Mouse (Mus musculus): ENCODE results near the gene Shh. TPM values are rescaled to one million over a fixed set of nuclear protein-coding genes. Genes with fewer than 3 reads are reported as not detected.

The Shh gene
- polyA plus RNA-seq (2015; fragmentation: Nextera tagmentation; extraction: Ambion mirVana) = 1.5 and 2.0 TPM in 2 replicates

DNA sequence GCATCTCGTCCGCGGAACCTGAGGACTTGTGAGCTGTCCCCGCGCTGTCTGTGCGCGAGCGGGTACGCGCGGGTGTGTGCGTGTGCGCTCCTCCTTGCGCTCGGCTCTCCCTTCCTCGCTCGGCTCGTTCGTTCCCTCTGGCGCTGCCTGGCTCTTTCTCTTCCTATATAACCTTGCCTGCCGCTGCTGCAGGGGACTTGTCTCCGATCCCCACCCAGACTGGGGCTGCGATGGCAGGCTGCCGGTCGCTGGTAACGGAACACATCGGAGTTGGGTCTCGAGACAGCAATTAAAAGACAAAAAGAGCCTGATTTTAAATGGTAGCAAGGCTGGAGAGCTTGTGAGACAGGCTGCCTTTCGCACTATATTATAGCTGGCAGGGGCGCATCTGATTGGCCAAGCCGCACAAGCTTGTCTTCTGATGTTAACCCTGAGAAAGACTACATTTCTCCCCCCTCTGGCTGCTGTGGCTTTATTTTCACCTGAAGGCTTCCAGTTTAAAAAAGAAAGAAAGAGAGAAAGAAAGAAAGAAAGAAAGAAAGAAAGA lies at the start of gene Shh:
Shh (minus strand) TSS at position 497 of the 547 bp plus-strand sequence.
- peak; percentile 62 for ATAC-seq (ENCODE audit: low FRiP score, low read depth)
- Histone ChIP-seq H3K27ac (replicated peaks) (peak within 1 kb of the TSS; percentile 83), H3K36me3 (no peaks in the 10 kb centered on the region), H3K4me1 (replicated peaks) (peaks cover 43% of the 10 kb centered on the region), H3K27me3 (peaks cover 71% of the 10 kb centered on the region), H3K4me3 (peak within 1 kb of the TSS; percentile 54), H3K4me2 (peak within 1 kb of the TSS; percentile 99), H3K9me3 (no peaks in the 10 kb centered on the region), H3K9ac (peak within 1 kb of the TSS; percentile 50)
- under 1% methylated on average over 31 of the region's 31 CpGs for whole genome bisulfite sequencing

DNA sequence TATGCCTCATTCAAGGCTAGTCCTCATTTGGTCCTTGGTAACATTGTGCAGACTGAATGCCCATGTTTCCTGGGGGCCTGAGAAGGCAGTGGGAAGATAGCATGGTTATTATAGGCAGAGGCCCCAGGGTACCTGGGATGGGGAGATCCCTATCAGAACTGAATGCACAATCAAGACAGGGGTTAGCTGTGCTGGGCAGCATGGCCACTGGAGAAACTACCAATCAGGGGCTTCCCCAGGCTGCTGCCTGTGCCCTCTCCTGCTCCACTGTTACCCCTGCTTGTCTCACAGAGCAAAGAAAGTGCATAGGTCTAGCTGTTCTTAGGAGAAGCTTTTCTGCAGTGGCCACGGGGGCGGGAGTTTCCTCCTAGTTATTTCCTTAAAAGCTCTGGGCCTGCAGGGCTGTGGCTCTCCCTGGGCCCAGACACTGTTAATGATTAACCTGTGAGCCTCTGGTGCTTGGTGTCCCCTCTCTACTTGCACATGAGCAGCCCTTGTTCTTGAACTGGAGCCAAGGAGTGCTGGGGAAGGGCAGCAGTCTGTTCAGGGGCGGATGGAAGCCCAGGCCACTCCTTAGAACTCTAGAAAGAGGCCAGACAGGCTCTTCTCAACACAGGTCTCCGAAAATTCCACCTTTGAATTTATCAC lies 33.9 kb upstream of the Shh start:
- no peak overlapping the region for H3K4me2 ChIP-seq
- ATAC-seq (ENCODE audit: low FRiP score, low read depth) = no peak
- H3K4me3 ChIP-seq = no peak overlapping the region
- no peaks in the 10 kb centered on the region for H3K27me3 ChIP-seq
- WGBS = 54% methylated on average over 4 of the region's 4 CpGs
- no peak overlapping the region for H3K9ac ChIP-seq
- H3K9me3 ChIP-seq = no peaks in the 10 kb centered on the region
- H3K4me1 ChIP-seq (replicated peaks) = no peaks in the 10 kb centered on the region
- no peaks in the 10 kb centered on the region for H3K36me3 ChIP-seq
- no peak overlapping the region for H3K27ac ChIP-seq (replicated peaks)

DNA sequence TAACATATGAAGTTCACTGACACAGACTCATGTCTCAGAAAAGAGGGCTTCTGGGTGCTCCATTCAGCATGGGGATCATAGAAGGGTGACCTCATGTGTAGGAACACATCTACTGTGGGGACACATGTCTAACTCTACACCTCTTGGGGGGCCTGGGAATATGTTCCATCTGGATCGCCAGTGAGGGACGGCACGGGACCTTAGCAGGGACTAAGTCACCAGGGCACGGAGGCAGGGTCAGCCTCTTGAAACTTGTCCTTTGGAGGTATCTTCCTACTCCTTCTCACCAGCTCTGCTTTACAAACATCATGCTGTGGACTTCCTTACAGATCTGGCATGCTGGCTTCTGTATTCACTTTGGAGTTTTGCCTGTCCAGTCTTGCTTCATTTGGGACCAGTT lies 31.8 kb upstream of the Shh start:
- 91% methylated on average over 4 of the region's 4 CpGs for WGBS

DNA sequence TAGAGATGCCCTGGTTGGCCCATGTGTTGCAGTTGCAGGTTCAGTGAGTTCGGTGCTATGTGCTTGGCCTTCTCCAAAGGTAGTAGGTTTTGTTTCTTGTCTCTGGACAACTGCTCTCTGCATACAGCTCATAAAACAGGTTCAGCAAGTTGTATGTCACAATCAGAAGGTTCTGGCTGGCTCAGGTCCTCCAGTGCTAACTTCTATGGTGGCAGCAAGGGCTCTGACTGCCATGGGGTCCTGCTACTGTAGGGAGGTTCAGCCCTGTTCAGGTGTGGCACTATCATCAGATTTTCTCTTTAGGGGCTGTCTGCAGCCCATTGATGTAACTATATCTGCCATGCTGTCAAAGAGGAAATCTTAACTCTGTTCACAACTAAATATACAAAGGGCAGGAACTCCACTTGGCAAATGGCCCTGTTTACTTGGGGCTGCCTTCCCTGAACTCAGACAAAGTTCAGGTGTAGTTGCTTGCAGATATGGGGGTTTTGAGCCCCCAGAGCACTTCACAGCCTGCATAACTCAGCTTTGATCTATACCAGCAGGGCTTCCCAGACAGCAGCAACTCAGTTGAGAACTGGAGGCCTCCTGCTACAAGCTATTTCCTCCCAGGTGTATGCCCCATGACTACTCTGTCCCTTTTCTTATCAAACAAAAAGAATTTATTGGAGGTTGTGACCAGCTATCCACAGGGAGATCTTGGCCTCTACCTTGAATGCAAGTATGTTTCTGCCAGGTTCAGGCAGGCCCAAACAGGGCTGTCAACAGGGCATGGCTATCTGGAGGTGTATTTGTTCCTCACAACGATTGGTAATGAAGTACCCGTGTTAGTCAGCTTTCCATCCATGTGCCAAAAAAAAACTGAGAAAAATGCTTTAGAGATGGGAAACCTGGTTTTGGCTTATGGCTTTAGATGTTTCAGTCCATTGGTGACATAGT lies 28.9 kb upstream of the Shh start:
- 93% methylated on average over 3 of the region's 3 CpGs for WGBS
- no peak for ATAC-seq (ENCODE audit: low FRiP score, low read depth)
- Histone ChIP-seq H3K4me1 (replicated peaks) (no peaks in the 10 kb centered on the region), H3K27me3 (no peaks in the 10 kb centered on the region), H3K4me2 (no peak overlapping the region), H3K9me3 (no peaks in the 10 kb centered on the region), H3K9ac (no peak overlapping the region), H3K27ac (replicated peaks) (no peak overlapping the region), H3K36me3 (no peaks in the 10 kb centered on the region), H3K4me3 (no peak overlapping the region)

More for the DNA sequence above, 31.8 kb upstream of the Shh start:
- H3K36me3 ChIP-seq = no peaks in the 10 kb centered on the region
- no peak for ATAC-seq (ENCODE audit: low FRiP score, low read depth)
- H3K9ac ChIP-seq = no peak overlapping the region
- no peaks in the 10 kb centered on the region for H3K27me3 ChIP-seq
- no peaks in the 10 kb centered on the region for H3K4me1 ChIP-seq (replicated peaks)
- no peak overlapping the region for H3K27ac ChIP-seq (replicated peaks)
- H3K4me3 ChIP-seq = no peak overlapping the region
- H3K4me2 ChIP-seq = no peak overlapping the region
- H3K9me3 ChIP-seq = no peaks in the 10 kb centered on the region

DNA sequence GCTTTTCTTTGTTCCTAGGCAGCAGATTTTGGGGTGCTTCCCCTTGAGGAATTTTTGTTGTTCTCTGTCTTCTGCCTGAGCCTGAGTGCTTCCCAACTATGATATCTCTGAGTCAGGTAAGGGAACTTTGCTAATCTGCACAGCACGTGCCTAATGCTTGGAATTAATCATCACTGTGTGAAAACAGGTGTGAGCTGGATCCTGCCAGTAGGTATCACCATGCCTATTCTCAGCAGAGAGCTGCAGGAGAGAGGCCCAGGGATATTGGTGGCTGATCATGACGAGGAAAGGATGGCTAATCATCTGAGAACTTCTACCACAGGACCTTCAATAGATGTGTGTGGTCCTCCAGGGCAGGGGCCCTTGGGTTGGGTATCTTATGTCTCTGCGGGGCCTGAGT lies 26.5 kb upstream of the Shh start:
- WGBS = 75% methylated on average over 3 of the region's 3 CpGs
- Histone ChIP-seq H3K4me2 (no peak overlapping the region), H3K27me3 (no peaks in the 10 kb centered on the region), H3K4me3 (no peak overlapping the region), H3K9ac (no peak overlapping the region), H3K9me3 (no peaks in the 10 kb centered on the region), H3K27ac (replicated peaks) (no peak overlapping the region), H3K4me1 (replicated peaks) (no peaks in the 10 kb centered on the region), H3K36me3 (no peaks in the 10 kb centered on the region)
- no peak for ATAC-seq (ENCODE audit: low FRiP score, low read depth)

DNA sequence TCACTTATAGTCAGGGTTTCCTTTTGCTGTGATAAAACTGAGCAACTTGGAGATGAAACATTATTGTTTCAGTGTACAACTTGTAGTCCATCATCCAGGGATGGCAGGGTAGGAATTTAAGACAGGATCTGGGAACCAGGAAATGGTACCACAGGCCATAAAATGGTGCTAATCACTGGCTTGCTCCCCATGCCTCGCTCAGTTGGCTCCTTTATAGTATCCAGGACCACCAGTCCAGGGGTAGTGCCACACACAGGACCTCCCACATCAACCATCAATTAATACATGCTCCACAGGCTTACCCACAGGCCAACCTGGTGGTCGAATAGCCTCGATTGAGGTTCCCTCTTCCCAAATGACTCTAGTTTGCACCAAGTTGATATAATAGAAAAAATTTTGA lies 15.9 kb upstream of the Shh start:
- Histone ChIP-seq H3K4me2 (no peak overlapping the region), H3K27me3 (no peaks in the 10 kb centered on the region), H3K36me3 (no peaks in the 10 kb centered on the region), H3K9me3 (no peaks in the 10 kb centered on the region), H3K27ac (replicated peaks) (no peak overlapping the region), H3K9ac (no peak overlapping the region), H3K4me3 (no peak overlapping the region), H3K4me1 (replicated peaks) (no peaks in the 10 kb centered on the region)
- ATAC-seq (ENCODE audit: low FRiP score, low read depth) = no peak
- WGBS = 86% methylated on average over 3 of the region's 3 CpGs

DNA sequence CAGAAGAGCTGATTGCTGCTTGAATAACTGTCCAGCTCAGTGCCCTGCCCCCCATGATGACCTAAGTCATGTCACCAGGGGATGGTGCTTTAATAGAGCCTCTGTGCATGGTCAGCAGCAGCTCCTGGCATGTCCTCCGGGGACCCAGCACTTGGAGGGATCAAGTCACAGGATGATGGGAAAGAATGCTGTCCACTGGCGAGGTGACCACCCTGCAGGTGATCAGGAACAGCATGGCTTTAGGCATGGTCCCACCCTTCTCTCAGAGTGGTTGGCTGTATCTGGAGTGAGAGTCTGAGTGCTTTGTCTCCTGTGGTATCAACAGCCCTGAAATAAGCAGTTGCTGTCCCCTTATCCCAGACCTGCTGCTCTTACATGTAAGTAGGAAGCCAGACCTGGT lies 14.7 kb upstream of the Shh start:
- Histone ChIP-seq H3K4me1 (replicated peaks) (no peaks in the 10 kb centered on the region), H3K4me2 (no peak overlapping the region), H3K4me3 (no peak overlapping the region), H3K27me3 (no peaks in the 10 kb centered on the region), H3K9ac (no peak overlapping the region), H3K27ac (replicated peaks) (no peak overlapping the region), H3K9me3 (no peaks in the 10 kb centered on the region), H3K36me3 (no peaks in the 10 kb centered on the region)
- WGBS = 75% methylated on average over 2 of the region's 2 CpGs
- ATAC-seq (ENCODE audit: low FRiP score, low read depth) = no peak

DNA sequence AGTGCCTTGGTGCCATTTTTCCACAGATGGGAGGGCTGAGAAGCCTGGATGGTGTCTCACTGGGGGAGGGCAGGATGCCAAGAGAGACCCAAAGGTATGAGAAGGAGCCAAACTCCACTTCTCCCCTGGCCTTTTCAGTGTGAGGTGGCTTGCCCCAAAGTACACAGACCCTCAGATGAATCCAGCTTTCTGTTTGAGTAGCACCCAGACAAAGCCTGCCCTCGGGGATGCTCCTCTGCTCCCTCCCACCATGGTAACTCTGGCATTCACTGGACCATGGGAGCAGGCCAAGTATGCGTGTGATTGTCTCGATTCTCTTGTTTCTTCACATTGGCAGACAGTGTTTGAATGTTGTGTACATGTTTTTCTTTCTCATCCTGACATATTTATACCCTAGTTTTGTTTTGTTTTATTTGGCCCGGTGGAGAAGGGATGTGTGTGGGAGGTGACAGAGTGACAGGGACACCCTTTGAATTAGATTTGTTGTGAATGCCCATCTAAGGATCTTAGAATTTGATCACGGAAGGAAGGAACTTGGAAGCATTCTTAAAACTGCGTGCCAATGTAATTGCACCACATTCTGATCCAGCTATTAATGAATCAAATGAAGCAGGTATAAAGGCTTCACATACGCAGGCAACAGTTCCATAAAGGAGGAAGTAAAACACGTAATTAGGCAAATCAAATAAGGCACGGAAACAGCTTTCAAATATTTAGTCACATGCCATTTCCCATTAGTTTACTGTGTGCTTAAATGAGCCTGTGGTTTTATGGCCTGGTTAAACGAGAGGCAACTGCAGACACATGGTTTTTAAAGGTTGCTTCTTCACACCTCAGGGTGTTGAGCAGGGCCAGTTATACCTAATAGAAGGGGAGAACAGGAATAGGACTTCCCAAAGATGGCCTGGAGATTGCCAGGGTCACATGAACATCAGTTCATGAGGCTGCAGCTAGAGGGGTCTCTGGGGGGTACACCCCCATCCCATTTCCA lies 9.6 kb upstream of the Shh start:
- H3K4me1 ChIP-seq (replicated peaks) = no peaks in the 10 kb centered on the region
- H3K27ac ChIP-seq (replicated peaks) = no peak overlapping the region
- H3K4me3 ChIP-seq = no peak overlapping the region
- H3K27me3 ChIP-seq = 0 out of 2 replicates have a peak, but pooled peaks cover 2% of the 10 kb centered on the region
- 53% methylated on average over 10 of the region's 10 CpGs for WGBS
- peak; percentile 77; the same call in 1 of the 2 replicates for ATAC-seq (ENCODE audit: low FRiP score, low read depth)
- H3K4me2 ChIP-seq = no peak overlapping the region
- H3K36me3 ChIP-seq = no peaks in the 10 kb centered on the region
- H3K9ac ChIP-seq = no peak overlapping the region
- no peaks in the 10 kb centered on the region for H3K9me3 ChIP-seq

DNA sequence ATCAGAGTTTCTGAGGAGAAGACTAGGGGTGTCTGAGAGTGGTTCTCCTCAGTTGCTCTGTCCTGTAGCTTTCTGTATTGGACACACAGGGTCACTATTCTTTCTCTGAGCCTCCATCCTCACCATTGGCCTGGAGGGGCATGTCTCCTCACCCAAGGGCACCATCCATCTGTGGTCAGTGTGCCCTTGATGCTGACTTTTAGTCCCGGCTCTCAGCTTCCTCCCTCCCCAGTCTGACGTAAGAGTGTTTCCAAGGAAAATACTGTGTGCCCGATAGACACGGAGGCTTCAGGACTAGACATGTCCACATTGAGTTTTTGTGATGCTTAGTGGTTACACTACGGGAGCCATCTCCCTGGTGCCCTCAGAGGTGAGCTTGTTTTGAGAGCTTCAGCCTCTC lies 6.5 kb upstream of the Shh start:
- 94% methylated on average over 5 of the region's 5 CpGs for WGBS
- Histone ChIP-seq H3K9ac (no peak overlapping the region), H3K27me3 (peaks cover 23% of the 10 kb centered on the region), H3K27ac (replicated peaks) (no peak overlapping the region), H3K4me2 (no peak overlapping the region), H3K36me3 (no peaks in the 10 kb centered on the region), H3K4me1 (replicated peaks) (no peaks in the 10 kb centered on the region), H3K9me3 (no peaks in the 10 kb centered on the region), H3K4me3 (no peak overlapping the region)
- ATAC-seq (ENCODE audit: low FRiP score, low read depth) = no peak

DNA sequence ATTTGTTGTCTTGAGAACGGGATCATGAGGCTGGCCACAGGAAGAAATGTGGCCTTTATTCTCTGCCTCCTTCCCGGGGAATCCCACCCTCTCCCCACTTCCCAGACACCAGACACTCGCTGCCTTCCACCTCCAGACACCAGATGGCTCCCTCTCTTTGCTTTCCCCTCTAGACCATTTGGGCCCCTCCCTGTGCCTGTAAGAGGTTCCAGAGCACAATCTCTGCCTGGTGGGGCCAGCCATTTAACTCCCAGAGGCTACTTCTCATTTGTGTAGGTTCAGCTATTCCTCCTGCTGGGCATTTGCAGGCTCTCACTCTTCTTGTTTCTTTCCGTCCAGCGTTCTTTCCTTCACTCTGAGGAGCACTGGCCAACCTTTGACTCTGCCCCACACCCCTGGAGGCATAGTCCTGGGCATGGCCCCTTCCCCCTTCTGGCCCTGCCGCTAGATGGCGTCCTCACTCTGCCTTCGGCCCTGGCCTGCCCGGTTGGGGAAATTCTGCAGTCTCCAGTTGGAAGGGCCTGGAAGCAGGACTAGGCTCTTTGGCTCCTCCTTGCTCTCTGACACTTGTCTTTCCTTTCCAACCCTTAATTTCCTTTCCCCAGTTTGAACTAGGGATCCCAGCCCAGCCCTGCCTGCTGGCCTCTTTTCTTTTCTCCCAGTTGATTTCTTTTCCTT lies 2.6 kb upstream of the Shh start:
- 0 out of 2 replicates have a peak overlapping the region, but pooled peaks have one; percentile 6 for H3K4me2 ChIP-seq
- no peak overlapping the region for H3K4me3 ChIP-seq
- no peaks in the 10 kb centered on the region for H3K36me3 ChIP-seq
- 7% methylated on average over 9 of the region's 9 CpGs for WGBS
- H3K4me1 ChIP-seq (replicated peaks) = peaks cover 21% of the 10 kb centered on the region
- 0 out of 2 replicates have a peak, but pooled peaks have one; percentile 27 for ATAC-seq (ENCODE audit: low FRiP score, low read depth)
- no peak overlapping the region for H3K9ac ChIP-seq
- H3K27me3 ChIP-seq = peaks cover 45% of the 10 kb centered on the region
- H3K9me3 ChIP-seq = no peaks in the 10 kb centered on the region
- H3K27ac ChIP-seq (replicated peaks) = no peak overlapping the region

DNA sequence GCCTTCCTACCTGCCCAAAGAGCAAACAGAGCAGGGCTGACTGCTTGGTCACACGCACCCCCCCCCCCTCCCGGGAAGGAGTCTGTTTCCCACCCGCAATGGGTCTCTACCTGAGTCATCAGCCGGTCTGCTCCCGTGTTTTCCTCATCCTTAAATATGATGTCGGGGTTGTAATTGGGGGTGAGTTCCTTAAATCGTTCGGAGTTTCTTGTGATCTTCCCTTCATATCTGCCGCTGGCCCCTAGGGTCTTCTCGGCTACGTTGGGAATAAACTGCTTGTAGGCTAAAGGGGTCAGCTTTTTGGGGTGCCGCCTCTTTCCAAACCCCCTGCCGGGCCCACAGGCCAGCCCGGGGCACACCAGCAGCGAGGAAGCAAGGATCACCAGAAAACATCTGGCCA lies 705 bp downstream of the Shh start:
- Histone ChIP-seq H3K9me3 (no peaks in the 10 kb centered on the region), H3K27ac (replicated peaks) (peak overlapping the region; percentile 83), H3K4me3 (peak overlapping the region; percentile 54), H3K9ac (peak overlapping the region; percentile 50), H3K4me2 (peak overlapping the region; percentile 99), H3K27me3 (peaks cover 75% of the 10 kb centered on the region), H3K36me3 (no peaks in the 10 kb centered on the region), H3K4me1 (replicated peaks) (peaks cover 43% of the 10 kb centered on the region)
- ATAC-seq (ENCODE audit: low FRiP score, low read depth) = no peak
- WGBS = under 1% methylated on average over 14 of the region's 15 CpGs
